Mouse (Mus musculus) forebrain, embryonic 16.5 days (tissue): ENCODE results near the gene Ano6. TPM values are rescaled to one million over a fixed set of nuclear protein-coding genes. Genes with fewer than 3 reads are reported as not detected.

Source experiments
- ATAC-seq: fragments of 200-750 bp; cut with Nextera tagmentation; 2 replicates; pipeline ENCODE4 v1.8.0; 2017; ENCODE audit warnings: mild to moderate bottlenecking, moderate library complexity
- H3K27ac ChIP-seq: fragments of 300-500 bp; sonication (generic); 2 replicates; pipeline ENCODE4 v1.5.1; 2014; ENCODE audit warnings: low read length, control low read depth
- H3K27me3 ChIP-seq: fragments of 300-500 bp; sonication (generic); replicated peaks from 2 replicates; pipeline ENCODE4 v1.6.1; 2014; ENCODE audit warnings: low read length; ENCODE audit not compliant: control insufficient read depth, insufficient read depth
- H3K36me3 ChIP-seq: fragments of 300-500 bp; sonication (generic); 2 replicates; pipeline ENCODE4 v1.6.1; 2014; ENCODE audit not compliant: control insufficient read depth, insufficient read depth
- H3K4me1 ChIP-seq: fragments of 300-500 bp; sonication (generic); replicated peaks from 2 replicates; pipeline ENCODE4 v1.6.1; 2014; ENCODE audit warnings: low read length; ENCODE audit not compliant: control insufficient read depth, insufficient read depth
- H3K4me2 ChIP-seq: fragments of 300-500 bp; sonication (generic); 2 replicates; pipeline ENCODE4 v1.6.1; 2014; ENCODE audit warnings: mild to moderate bottlenecking, low read length, control low read depth
- H3K4me3 ChIP-seq: fragments of 300-500 bp; sonication (generic); replicated peaks from 2 replicates; pipeline ENCODE4 v1.5.1; 2014; ENCODE audit warnings: mild to moderate bottlenecking, low read length, control low read depth
- H3K9ac ChIP-seq: fragments of 300-500 bp; sonication (generic); replicated peaks from 2 replicates; pipeline ENCODE4 v1.6.1; 2014; ENCODE audit warnings: low read depth, low read length, control low read depth
- H3K9me3 ChIP-seq: fragments of 300-500 bp; sonication (generic); 2 replicates; pipeline ENCODE4 v1.6.1; 2016; ENCODE audit warnings: low read length; ENCODE audit not compliant: control insufficient read depth
- WGBS: fragments of 180-500 bp; shearing (Covaris S2); extraction: QIAGEN DNeasy Blood & Tissue Kit; methylation state at CpG from one replicate; pipeline ENCODE4 v1.1.7; 2014; 5-methylcytosine and 5-hydroxymethylcytosine counted together
- polyA plus RNA-seq: library from polyadenylated mRNA; unstranded; fragments of >200 nt; fragmentation: Nextera tagmentation; extraction: Ambion mirVana; gene quantifications from 2 replicates; pipeline ENCODE4 v1.2.1, GENCODE M21; 2015

Ano6 gene
- polyA plus RNA-seq, 1 experiment from 2014 or later = 24.6 TPM

DNA sequence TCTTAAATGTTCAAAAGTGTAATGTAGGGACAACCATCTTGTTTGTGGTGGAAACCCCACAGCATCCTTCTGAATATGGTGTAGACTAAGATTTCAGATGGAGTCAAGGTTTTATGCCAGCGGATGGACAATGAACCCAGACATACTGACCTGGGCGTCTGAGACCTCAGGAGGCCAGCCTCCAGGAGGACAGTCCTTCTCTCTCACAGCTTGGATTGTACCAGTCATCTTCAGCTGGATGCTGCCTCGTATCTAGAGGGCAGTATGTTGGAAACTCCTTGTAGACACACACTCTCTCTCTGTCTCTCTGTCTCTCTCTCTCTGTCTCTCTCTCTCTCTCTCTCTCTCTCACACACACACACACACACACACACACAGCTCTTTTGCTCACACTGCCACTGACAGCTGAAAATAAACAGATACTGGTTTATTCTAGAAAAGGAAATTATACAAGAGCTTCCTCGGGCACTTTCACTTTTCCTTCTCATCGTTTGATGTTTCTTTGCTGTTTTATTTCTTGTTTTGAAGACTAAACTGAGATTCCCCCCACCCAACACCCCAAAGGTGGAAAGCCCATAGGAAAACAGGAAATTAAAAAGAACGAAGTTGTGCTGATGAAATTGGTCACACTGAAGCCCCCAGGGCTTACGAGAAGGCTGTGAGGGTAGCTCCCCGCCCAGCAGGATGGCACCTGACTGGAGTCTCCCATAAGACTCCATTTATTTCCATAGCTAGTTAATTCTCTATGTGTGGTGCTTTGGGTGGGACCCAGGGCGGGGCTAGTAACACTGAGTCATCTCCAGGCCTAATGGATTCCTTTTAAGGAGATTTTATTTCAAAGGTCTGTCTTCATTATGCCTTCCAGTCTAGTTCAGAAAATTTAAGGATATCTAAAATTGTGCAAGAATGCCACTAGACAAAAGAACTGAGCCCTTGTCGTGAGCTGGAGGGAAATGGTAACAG, 94.3 kb downstream of the Ano6 start:
- Histone ChIP-seq H3K9ac (no peak overlapping the region), H3K4me2 (no peak overlapping the region), H3K4me3 (no peak overlapping the region), H3K9me3 (no peaks in the 10 kb centered on the region; the same call in 1 of the 2 replicates), H3K4me1 (peaks cover 15% of the 10 kb centered on the region), H3K36me3 (no peaks in the 10 kb centered on the region), H3K27ac (no peak overlapping the region), H3K27me3 (no peaks in the 10 kb centered on the region)
- ATAC-seq = no peak
- 86% methylated on average over 10 of the region's 10 CpGs for WGBS

GRCm38 (mm10) chr15:95885953-95886820, 95.5 kb downstream of the Ano6 start:
- ATAC-seq = 0 out of 2 replicates have a peak, but pooled peaks have one; percentile 50
- 74% methylated on average over 18 of the region's 18 CpGs for WGBS
- H3K27ac ChIP-seq = no peak overlapping the region

GRCm38 (mm10) chr15:95887365-95887764, 96.7 kb downstream of the Ano6 start:
- 63% methylated on average over 5 of the region's 5 CpGs for WGBS
- Histone ChIP-seq H3K9me3 (no peaks in the 10 kb centered on the region; the same call in 1 of the 2 replicates), H3K27ac (no peak overlapping the region), H3K4me3 (no peak overlapping the region), H3K4me2 (no peak overlapping the region), H3K27me3 (no peaks in the 10 kb centered on the region), H3K4me1 (peaks cover 15% of the 10 kb centered on the region), H3K36me3 (no peaks in the 10 kb centered on the region), H3K9ac (no peak overlapping the region)
- ATAC-seq = no peak

More at GRCm38 (mm10) chr15:95885953-95886820, 95.5 kb downstream of the Ano6 start:
- Histone ChIP-seq H3K9ac (no peak overlapping the region), H3K36me3 (no peaks in the 10 kb centered on the region), H3K27me3 (no peaks in the 10 kb centered on the region), H3K4me3 (no peak overlapping the region), H3K4me2 (no peak overlapping the region), H3K9me3 (no peaks in the 10 kb centered on the region; the same call in 1 of the 2 replicates), H3K4me1 (peaks cover 15% of the 10 kb centered on the region)

- Histone ChIP-seq H3K27ac (no peak overlapping the region), H3K4me3 (no peak overlapping the region), H3K27me3 (no peaks in the 10 kb centered on the region), H3K36me3 (no peaks in the 10 kb centered on the region), H3K9me3 (no peaks in the 10 kb centered on the region; the same call in 1 of the 2 replicates), H3K4me1 (peaks cover 18% of the 10 kb centered on the region), H3K9ac (no peak overlapping the region), H3K4me2 (no peak overlapping the region)
- WGBS = 90% methylated on average over 5 of the region's 5 CpGs
- no peak for ATAC-seq
Observed at GRCm38 (mm10) chr15:95888556-95888955, 97.9 kb downstream of the Ano6 start.

- Histone ChIP-seq H3K36me3 (no peaks in the 10 kb centered on the region), H3K27ac (no peak overlapping the region), H3K9me3 (no peaks in the 10 kb centered on the region; the same call in 1 of the 2 replicates), H3K4me1 (peaks cover 18% of the 10 kb centered on the region), H3K27me3 (no peaks in the 10 kb centered on the region), H3K4me3 (no peak overlapping the region), H3K9ac (no peak overlapping the region), H3K4me2 (no peak overlapping the region)
- WGBS = 91% methylated on average over 5 of the region's 5 CpGs
- no peak for ATAC-seq
Observed at GRCm38 (mm10) chr15:95890368-95890767, 99.7 kb downstream of the Ano6 start.

DNA sequence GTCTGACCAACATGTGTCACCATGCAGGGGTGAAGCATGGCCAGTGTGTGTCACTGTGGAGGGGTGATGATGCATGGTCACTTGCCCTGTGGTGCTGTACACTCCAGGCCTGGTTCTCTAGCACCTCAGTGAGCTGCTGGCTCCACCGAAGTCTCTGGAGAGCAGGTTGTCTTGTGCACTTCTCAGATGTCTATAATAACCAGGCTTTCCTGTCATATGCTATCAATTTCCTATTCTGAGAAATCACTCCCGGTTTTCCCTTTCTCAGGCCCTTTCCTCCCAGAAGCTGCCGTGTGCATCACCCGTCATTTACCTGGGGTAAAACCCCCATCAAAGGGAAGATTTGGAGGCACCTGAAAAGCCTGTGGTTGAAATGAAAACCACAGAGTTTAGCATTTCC, 101.5 kb downstream of the Ano6 start:
- H3K4me1 ChIP-seq = peaks cover 9% of the 10 kb centered on the region
- no peak for ATAC-seq
- H3K9me3 ChIP-seq = no peaks in the 10 kb centered on the region; the same call in 1 of the 2 replicates
- H3K27ac ChIP-seq = no peak overlapping the region
- no peaks in the 10 kb centered on the region for H3K27me3 ChIP-seq
- H3K4me2 ChIP-seq = no peak overlapping the region
- no peaks in the 10 kb centered on the region for H3K36me3 ChIP-seq
- no peak overlapping the region for H3K9ac ChIP-seq
- 91% methylated on average over 4 of the region's 4 CpGs for WGBS
- no peak overlapping the region for H3K4me3 ChIP-seq

GRCm38 (mm10) chr15:95892929-95893328, 102.3 kb downstream of the Ano6 start:
- ATAC-seq = peak; percentile 50; the same call in 1 of the 2 replicates
- 65% methylated on average over 10 of the region's 10 CpGs for WGBS
- H3K4me3 ChIP-seq = no peak overlapping the region

GRCm38 (mm10) chr15:95895699-95896098, 105.1 kb downstream of the Ano6 start:
- 95% methylated on average over 7 of the region's 7 CpGs for WGBS
- Histone ChIP-seq H3K27me3 (no peaks in the 10 kb centered on the region), H3K9me3 (no peaks in the 10 kb centered on the region), H3K4me3 (no peak overlapping the region), H3K36me3 (no peaks in the 10 kb centered on the region), H3K4me2 (no peak overlapping the region), H3K9ac (no peak overlapping the region), H3K4me1 (0 out of 2 replicates have a peak, but pooled peaks cover 2% of the 10 kb centered on the region), H3K27ac (no peak overlapping the region)
- no peak for ATAC-seq

More at GRCm38 (mm10) chr15:95892929-95893328, 102.3 kb downstream of the Ano6 start:
- Histone ChIP-seq H3K9me3 (no peaks in the 10 kb centered on the region; the same call in 1 of the 2 replicates), H3K4me1 (peaks cover 5% of the 10 kb centered on the region; the same call in 1 of the 2 replicates), H3K36me3 (no peaks in the 10 kb centered on the region), H3K9ac (no peak overlapping the region), H3K4me2 (no peak overlapping the region), H3K27ac (no peak overlapping the region), H3K27me3 (no peaks in the 10 kb centered on the region)

- no peak overlapping the region for H3K4me2 ChIP-seq
- 72% methylated on average over 12 of the region's 12 CpGs for WGBS
- H3K9me3 ChIP-seq = no peaks in the 10 kb centered on the region
- H3K4me3 ChIP-seq = no peak overlapping the region
- 0 out of 2 replicates have a peak, but pooled peaks cover 2% of the 10 kb centered on the region for H3K4me1 ChIP-seq
- no peaks in the 10 kb centered on the region for H3K27me3 ChIP-seq
- no peaks in the 10 kb centered on the region for H3K36me3 ChIP-seq
- no peak overlapping the region for H3K9ac ChIP-seq
- ATAC-seq = no peak
- H3K27ac ChIP-seq = no peak overlapping the region
Observed at GRCm38 (mm10) chr15:95897653-95898052, 107.0 kb downstream of the Ano6 start.
